Mouse (Mus musculus): ENCODE measurements at regions not wholly inside any gene's neighbourhood (a gene's known extent, or its start where the extent isn't known, plus 50 kb on each side); places are given as distances from the start of the nearest gene placed in this dataset.

GRCm38 (mm10) chr16:55494162-55494561 lies 196.4 kb upstream of the Zpld1 start:
- TF ChIP-seq CTCF (IDR thresholded peaks at IDR 0.05; ENCODE audit: insufficient read depth, low read depth, low read length) (no peak), POLR2A (IDR thresholded peaks at IDR 0.05; ENCODE audit: insufficient read depth, low read depth, low read length) (no peak)

Measured in olfactory bulb, adult 2 months (tissue).